Mouse (Mus musculus): Measurements from ENCODE around the gene Znrf4.
"Not testable (repeated sequence)": the region's sequence is repeated elsewhere in the genome, so short reads cannot be mapped to it uniquely, and the experiment has no call there.

Gene Znrf4

DNA sequence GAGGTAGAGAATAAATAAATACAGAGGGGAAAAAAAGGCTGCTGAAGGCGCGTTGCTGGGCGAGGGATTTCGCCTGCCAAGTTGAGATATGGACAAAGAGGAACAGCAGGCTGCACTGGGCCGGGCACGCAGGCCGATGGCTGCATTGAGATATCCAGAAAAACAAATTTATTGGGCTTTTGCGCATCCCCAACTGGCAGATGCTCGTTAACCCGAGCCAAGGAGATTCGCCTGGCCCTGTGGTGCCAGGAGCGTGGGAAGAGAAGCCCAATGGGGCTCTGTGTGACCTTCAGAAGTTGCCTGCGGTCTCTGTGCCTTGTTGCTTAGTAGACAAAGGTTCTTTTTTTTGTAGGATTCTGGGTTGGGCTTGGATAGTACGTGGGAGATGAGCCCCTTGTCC lies 24.0 kb upstream of the Znrf4 start:
- DNase-seq (ENCODE audit: low spot score in 2 of 2), result no peak

DNA sequence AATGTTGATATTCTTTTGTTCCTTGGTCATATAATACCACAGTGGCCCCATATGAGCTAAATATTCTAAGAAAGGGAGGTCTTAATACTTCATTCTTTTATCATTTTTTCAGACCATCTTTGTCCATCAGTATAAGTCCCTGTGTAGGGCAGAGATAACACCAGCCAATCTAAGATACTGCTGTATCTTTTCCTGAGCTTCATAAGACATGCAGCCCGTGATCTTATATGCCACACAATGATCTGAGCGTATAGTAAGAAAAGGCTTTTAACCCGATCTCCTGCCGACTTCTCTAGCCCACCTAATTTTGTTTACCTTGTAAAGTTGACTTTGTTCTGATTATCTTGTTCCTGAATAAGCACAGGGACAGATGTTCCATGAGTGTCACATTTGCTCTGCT lies 12.7 kb upstream of the Znrf4 start:
- DNase-seq (ENCODE audit: low spot score in 2 of 2), result no peak

DNA sequence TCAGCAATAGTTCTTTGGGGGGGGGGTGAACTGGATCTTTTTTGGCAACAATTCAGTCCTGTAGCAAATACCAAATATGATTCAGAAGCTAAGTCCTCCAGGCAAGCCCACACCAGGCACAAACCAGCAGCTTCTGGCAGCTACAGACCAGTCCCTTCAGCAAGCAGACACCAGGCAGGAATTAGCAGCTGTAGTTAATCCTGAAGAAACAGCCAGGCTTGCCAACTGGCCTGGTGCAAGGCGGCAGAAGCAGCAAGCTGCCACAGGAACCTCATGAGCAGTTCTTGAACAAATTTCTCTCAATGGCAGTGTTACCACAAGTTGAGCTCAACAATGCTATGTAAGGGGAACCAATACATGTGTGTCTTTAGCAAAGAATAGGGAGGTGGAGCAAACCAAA lies 10.5 kb upstream of the Znrf4 start:
- no peak for DNase-seq (ENCODE audit: low spot score in 2 of 2)

DNA sequence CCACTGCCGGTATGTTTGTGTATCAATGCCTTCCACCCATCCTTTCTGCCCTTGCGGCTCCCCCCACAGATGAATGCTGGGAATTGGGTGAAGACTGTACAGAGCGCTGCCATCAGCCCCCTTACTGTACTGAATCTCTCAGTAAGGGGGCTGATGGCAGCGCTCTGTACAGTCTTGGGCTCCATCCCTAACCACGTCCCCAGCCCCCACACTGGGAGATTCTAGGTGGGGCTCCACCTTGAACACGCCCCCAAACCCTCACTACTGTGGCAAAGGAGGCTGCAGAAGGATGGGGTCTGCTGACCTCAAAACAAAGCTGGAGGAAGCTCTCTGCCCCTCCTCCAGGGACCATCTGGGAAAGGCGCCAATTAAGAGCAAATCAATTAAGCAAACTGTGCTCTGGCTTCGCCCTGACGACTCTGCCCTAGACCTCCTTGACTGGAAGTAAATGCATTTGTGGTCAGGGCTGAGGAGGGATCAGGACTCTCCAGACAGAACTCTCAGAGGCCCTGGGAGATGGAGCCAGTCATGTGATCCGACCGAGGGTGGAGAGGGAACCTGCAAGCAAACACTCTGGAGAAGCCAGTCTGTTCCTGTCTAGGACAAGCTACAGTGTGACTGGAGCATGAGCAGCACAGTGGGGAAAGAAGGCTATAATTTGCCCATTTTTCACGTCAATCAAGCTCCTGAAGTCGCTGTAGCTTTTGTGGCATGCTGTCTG lies 3.6 kb upstream of the Znrf4 start:
- DNase-seq (ENCODE audit: low spot score in 2 of 2), result no peak

DNA sequence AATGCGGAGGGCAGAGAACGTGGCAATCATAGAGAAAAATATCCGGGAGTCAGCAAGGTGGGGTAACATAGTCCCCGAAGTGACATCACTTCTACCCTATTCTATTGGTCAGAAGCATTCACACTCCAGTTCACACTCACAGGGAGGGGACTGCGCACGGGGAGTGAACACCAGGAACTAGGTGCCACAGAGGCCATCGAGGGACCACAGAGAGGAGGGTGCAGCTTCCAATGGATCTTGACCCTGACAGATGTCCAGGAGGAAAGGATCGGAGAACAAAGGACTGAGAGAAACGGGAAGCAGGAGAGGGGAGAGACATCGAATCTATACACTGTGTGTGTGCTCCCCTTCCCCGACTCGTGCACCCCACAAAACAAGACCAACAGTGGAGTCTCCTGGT lies 2.7 kb upstream of the Znrf4 start:
- no peak for DNase-seq (ENCODE audit: low spot score in 2 of 2)

DNA sequence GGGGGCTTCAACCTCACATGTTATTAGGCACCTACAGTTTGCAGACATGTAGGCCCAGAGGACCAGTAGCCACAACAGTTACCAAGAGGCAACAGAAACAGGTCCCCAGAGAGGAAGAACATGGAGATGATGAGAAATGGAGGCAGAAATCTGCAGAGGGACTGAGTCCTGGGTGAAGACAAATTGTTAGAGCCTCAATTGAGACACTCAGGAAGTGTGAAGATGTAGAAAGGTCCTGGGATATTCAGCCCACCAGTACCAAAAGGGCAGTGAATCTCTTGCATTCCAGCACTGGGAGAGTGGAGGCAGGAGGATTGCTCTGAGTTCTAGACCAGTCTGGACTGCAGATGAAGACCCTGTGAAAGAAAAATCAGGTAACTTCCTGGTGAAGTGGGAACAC lies 2.1 kb upstream of the Znrf4 start:
- DNase-seq (ENCODE audit: low spot score in 2 of 2), result no peak

DNA sequence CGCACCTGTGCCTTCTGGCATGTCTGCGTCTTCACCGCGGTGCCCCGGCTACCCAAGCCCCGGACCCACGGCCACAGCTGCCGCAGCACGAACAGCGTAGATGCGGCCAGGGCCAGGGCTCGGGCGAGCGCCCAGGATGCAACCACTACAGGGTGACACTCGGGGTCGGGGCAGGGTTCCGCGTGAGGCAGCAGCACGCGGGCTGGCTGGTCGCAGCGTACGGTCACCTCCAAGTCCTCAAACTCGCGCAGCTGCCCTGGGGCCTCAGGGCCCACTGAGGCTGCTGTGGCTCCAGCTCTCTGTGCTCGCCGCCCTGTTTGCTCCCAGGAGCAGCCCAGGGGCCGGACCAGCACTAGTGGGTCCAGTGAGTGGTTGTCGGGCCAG lies 532 bp downstream of the Znrf4 start:
- no peak for DNase-seq (ENCODE audit: low spot score in 2 of 2)

DNA sequence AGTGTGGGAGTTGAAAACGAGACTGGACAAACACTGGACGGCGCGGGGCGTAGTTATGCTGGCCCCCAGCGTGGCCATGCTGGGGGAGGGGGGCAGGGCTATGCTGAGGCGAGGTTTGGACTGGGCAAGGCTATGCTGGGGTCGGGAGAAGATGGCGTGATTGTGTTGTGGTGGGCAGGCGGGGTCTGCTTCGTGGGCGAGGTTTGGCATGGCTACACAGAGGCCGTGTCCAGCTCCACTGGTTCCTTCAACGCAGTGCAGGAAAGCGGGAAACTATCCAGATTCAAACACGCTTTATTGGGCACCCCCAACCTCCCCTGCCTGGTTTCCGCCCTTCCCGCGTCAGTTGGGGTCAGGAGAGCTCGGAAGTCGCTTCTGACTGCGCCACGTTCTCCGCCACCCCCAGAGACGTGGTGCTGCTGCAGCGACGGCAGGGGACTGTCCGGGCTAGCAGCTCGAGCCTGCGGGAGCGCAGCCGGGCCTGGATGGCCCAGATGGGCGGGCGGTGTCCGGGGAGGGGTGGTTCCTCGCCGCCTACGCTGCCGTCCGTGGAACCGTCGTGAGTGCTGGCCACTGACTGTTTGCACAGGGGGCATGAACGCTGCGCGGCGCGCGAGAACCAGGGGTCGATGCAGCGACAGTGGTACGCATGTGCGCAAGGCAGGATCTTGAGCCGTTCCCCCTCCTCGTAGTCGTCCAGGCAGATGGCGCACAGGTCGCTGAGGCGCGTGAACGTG lies 1.1 kb downstream of the Znrf4 start:
- no peak for DNase-seq (ENCODE audit: low spot score in 2 of 2)

DNA sequence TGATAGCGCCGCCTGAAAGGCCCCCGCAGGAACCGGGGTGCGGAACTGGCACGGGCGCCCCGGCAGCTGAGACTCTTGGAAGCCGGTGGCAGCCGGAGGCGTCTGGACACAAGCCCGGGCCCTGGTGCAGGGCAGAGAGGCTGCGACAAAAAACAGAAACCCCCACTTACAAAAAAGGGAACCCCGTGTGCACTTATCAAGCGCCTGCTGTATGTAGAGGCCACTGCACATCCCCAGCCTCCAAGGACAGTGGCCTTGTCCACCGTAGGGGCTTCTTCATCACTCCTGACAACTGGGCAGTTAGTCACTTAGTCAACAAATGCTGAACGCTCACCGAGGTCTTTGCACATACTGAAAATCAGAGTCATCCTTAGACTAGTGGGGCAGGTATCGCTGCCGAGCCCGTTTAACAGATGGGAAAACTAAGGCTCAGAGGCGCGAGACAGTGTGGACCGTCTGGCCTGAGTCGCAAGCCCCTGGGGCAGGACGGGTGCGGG lies 1.7 kb downstream of the Znrf4 start:
- no peak for DNase-seq (ENCODE audit: low spot score in 2 of 2)

DNA sequence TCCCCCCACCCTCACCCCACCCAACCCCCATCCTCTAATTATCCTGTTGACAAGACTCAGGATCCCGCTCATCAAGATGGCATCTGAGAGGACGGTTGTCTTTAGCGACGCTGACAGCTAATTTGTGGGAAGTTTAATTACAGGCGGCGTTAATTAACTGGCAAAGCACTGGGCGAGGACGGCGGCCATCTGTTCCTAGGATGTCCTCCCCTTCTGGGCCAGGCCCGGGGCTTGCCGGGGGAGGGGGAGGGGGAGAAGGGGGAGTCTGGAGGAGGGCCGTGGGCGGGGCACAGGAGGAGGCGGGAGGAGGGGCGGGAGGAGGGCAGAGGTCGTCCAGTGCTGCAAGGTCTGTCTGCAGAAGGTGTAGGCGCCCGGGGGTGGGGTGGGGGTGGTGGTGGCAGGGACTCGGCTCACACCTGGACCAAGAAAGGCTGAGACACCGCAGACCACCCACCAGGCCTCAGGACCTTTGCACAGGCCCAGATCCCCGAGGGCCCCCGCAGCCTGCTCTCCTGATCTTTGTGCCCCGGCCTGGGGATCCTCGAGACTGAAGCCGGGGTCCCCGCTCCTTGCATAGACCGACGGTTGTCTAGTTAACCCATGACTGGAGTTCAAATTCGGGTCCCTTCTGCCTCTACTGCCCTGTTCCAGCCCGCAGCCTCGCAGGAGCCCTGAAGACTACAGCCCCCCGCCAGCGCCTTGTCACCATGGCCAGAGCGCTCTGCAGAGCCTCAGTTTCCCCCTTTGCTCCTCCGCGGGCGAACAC lies 2.3 kb downstream of the Znrf4 start:
- DNase-seq (ENCODE audit: low spot score in 2 of 2), result no peak

DNA sequence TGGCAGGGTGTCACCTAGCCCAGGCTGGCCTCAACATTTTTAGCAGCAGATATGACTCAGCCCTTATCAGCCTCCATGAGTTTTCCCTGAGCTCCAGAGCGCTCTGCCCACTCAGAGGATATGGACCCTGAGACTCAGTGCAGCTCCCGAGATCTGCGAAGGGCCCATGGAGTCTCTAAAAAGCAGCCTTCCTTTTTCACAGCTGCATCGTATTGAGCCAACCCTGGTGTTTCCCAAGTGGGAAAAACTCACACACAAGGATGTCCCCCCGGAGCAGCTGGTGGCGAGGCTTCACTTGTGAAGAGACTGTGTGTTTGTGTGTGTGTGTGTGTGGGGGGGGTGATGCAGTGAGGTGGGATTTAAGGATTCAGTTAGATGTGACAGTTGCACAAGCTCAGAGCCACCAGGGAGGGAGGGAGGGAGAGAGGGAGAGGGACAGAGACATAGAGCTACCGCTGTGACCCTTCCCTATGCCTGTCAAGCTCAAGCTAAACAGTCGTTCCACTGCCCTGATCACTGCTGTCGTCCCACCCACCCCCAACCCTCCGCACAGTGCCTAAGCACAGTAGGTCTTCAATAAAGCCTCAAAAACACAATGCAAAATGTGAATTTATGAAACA lies 3.1 kb downstream of the Znrf4 start:
- no peak for DNase-seq (ENCODE audit: low spot score in 2 of 2)

DNA sequence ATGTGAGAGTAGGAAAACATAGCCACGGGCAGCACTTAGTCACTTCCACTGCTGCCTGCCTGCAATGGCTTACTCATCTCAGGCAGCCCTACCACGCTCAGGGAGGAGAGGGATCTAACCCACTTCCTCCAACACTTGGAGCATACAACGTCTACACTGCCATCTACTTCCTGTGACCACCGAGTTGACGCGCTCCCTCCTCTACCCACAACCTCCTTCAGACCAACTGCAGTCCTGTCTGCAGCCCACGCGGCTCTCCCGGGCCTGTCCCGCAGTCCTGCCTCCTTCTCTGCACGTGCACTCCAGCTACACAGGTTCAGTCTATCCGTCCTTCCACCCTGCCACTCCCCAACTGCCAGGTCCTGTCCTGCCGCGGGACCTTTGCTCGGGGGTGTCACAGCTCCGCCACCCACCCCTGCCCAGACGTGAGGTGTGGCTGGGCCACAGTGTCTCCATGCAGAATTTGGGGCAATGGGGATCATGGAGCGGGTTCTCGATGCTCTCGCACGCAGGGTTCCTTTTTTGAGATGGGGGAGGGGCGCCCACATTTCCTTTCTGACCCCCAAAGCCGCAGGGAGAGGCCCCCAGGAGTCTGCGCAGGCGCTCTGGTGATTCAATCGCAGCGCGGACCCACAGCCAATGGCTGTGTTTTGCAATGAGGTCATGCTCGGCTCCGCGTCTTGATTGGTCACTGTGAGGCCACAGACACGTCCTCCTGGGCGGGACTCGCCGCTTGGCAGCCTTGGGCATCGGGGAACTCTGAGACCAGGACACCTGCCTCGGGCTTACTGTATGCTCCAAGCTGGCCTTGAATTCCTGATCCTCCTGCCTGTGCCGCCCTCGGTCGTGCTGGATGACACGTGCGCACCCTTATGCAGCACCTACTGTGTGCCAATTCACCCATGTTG lies 4.8 kb downstream of the Znrf4 start:
- DNase-seq (ENCODE audit: low spot score in 2 of 2), result peak; percentile 83 to 86

DNA sequence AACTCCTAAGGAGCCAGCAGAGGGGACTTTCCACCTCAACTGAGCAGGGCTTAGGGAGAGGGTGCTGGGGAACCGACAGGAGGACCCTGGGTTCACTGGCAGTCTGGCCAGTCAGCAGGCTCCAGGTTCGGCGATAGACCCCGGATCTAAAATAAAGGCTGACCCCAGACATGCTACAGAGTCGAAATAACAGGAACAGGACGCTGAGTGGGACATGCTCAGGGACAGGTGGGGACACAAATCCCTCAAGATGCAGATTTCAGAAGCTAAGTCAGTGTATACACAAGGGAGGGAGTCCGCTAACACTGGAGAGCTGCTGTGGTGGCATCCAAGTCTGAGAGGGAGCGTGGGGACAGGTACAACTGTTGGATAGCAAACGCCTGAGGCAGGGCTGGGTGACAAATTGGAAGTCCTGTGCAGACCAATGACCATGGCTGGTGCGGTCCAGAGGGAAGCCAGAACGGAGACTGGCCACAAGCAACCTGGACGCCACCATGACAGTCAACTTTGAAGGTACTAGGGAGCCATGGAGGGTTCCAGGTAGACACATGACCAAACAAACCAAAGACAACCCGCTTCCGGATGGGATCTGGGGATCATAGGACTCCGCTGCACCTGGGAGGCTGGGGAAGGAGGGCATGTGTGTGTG lies 5.7 kb downstream of the Znrf4 start:
- no peak for DNase-seq (ENCODE audit: low spot score in 2 of 2)

DNA sequence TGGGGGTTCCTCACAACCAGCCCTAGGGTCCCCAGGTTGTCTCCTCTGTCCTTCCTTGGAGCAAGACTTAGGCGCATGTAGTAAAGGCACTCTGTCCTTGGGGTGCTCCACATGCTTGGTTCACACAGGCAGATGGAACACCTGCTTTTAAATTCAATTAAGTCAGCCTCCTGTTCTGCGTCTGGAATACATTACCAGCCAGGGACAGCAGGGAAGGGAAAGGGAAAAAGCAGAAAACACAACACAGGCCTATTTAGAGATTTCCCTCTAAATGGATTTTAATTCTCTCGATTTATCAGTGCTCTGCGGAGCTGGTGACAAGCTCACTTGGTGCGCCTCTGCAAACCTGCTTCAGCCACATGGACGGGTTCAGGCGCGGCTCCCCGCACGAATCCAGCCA lies 6.8 kb downstream of the Znrf4 start:
- no peak for DNase-seq (ENCODE audit: low spot score in 2 of 2)

DNA sequence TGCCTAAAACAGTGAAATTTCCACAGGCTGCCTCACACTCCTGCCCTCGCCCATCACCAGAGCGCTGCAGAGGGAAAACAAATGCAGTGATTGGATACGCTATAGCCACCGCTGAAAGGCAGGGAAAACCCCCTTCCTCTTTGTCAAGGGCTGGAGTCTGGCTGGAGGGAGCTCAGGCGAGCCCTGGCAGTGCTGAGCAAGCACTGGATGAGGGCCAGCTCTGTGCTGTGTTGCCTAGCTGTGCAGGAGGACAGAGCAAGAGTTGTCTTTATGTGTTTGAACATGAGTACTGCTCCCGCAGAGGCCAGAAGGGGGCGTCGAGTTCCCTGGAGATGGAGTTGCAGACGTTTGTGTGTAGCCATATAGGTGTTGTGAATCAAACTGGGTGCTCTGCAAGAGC lies 9.7 kb downstream of the Znrf4 start:
- no peak for DNase-seq (ENCODE audit: low spot score in 2 of 2)

DNA sequence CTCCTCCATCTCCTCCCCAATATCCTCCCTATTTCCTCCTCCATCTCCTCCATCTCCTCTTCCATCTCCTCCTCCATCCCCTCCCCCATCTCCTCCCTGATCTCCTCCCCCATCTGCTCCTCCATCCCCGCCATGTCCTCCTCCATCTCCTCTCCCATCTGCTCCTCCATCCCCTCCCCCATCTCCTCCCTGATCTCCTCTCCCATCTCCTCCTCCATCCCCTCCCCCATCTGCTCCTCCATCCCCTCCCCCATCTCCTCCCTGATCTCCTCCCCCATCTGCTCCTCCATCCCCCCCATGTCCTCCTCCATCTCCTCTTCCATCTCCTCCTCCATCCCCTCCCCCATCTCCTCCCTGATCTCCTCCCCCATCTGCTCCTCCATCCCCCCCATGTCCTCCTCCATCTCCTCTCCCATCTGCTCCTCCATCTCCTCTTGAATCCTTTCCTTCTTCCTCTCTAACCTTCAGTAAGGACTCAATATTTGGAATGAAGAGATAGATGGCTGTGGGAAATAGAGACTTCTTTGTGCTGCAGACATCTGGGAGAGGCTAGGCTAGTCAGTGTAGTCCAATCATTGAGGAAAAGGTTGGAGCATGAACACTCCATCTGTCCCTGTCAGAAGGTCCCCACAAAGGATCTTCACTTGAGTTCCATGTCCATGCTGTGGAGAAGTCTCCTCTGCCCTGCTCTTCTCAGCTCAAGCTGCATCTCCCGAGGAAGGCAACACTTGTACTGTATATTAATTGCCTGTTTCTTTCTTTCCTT lies 10.4 kb downstream of the Znrf4 start:
- not testable (repeated sequence) for DNase-seq (ENCODE audit: low spot score in 2 of 2)

DNA sequence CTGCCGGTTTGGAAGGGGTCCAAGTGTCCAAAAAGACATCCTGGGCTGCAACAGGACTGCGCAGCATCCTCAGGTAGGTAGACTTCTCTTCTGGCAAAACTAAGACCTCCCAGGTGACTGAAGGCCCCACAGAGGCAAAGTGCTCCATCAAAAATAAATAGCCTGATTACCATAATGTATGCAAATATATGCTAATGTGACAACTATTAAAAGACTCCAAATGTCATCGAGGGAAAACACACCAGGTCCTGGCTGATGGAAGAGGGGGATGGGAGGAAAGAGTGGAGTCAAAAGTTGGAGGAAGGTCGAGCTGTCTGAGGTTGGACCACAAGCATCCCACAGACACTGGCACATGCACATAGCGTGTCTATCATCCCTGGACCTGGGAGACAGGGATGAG lies 13.0 kb downstream of the Znrf4 start:
- no peak for DNase-seq (ENCODE audit: low spot score in 2 of 2)

DNA sequence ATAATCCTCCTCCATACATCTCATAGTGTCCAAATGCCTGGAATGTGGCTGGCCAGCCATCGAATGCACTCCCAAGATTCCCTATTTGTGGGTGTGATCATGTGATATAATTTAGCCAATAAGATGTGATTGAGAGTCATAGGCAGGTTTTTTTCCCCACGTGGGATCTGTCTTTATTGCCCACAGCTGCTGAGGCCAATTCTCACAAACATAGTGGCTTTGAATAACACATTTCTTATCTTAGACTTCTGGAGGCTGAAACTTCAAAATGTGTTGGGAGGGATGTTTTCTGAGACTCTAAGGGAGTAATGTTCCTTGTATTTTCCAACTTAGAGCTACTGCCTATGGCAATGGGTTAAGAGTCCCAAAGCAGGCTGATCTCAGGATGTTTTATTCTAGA lies 17.8 kb downstream of the Znrf4 start:
- no peak for DNase-seq (ENCODE audit: low spot score in 2 of 2)

DNA sequence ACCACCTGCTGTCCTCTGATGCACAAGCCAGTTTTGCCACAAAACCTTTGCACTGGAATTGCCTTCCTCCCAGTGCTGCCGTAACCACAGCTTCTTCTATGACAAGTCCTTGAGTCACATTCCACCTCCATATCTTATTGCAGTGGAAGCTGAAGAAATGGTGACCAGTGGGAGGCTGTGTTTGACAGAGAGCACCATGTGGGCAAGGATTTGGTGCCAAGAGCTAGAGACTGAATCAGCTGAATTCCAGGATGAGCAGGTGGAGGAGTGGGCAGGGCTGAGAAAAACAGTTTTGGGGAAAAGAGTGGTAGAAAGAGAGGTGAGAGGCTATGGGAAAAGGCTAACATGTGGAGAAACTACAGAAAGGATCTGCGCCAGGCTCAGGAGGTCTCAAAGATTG lies 18.4 kb downstream of the Znrf4 start:
- DNase-seq (ENCODE audit: low spot score in 2 of 2), result no peak
